In the genomic region with DNA sequence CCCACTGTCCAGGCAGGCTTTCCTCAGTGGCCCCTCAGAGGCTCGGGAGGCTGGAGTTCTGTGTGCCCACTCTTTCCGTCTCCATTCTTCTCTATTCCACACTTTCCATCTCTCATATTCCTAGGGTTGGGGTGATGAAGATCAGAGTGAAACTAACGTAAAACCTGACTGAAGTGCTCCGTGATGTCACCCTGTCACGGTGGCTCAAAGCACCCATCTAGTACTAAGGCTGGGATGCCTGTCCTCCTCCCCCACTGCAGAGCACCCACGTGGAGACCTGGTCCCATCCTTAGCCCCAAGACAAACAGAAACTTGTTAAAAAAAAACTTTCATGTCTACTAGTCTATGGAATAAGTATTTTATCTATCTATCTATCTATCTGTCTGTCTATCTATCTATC, we compare ENCODE assay signal across 9 mouse cellular contexts. TPM values are rescaled to one million over a fixed set of nuclear protein-coding genes. Genes with fewer than 3 reads are reported as not detected.
DNase-seq lines count a peak whose midpoint lies in the region; ATAC-seq lines count a peak whose summit lies in the region.
"Had no signal": no experiment of that assay in that cellular context is flagged by ENCODE, and none has a peak within 500 bp of the region (broad histone marks: within the 10 kb centered on the region; RNA-seq: fewer than 3 reads in every experiment).

No protein-coding gene starts in this region.

- H3K9me3 ChIP-seq in forebrain, embryonic 10.5 days: peaks cover 12% of the 10 kb centered on the region; the same call in 1 of the 2 replicates
- no peaks in the 10 kb centered on the region for H3K9me3 ChIP-seq in forebrain, embryonic 12.5 days
- no peaks in the 10 kb centered on the region for H3K9me3 ChIP-seq in kidney, embryonic 15.5 days (replicated peaks)
- no peaks in the 10 kb centered on the region for H3K9me3 ChIP-seq in liver, embryonic 15.5 days (replicated peaks)
- H3K9me3 ChIP-seq: forebrain, embryonic 13.5 days had no signal

- peaks cover 40% of the 10 kb centered on the region for H3K4me1 ChIP-seq in forebrain, embryonic 10.5 days
- H3K4me1 ChIP-seq in forebrain, embryonic 12.5 days: peaks cover 32% of the 10 kb centered on the region
- H3K4me1 ChIP-seq in kidney, embryonic 15.5 days: peaks cover 35% of the 10 kb centered on the region
- H3K4me1 ChIP-seq in liver, embryonic 15.5 days (replicated peaks): peaks cover 43% of the 10 kb centered on the region

- no peak overlapping the region for H3K4me2 ChIP-seq in forebrain, embryonic 12.5 days
- H3K4me2 ChIP-seq in kidney, embryonic 15.5 days: no peak overlapping the region
- H3K4me2 ChIP-seq in liver, embryonic 15.5 days: peak overlapping the region; percentile 44
- H3K4me2 ChIP-seq: forebrain, embryonic 13.5 days had no signal

- H3K9ac ChIP-seq in forebrain, embryonic 12.5 days: no peak overlapping the region; the same call in 1 of the 2 replicates
- no peak overlapping the region for H3K9ac ChIP-seq in kidney, embryonic 15.5 days
- no peak overlapping the region for H3K9ac ChIP-seq in liver, embryonic 15.5 days
- H3K9ac ChIP-seq: forebrain, embryonic 13.5 days had no signal

- H3K27me3 ChIP-seq in forebrain, embryonic 10.5 days (ENCODE audit: poor library complexity, severe bottlenecking): peaks cover 58% of the 10 kb centered on the region
- peaks cover 35% of the 10 kb centered on the region for H3K27me3 ChIP-seq in forebrain, embryonic 12.5 days
- no peaks in the 10 kb centered on the region for H3K27me3 ChIP-seq in kidney, embryonic 15.5 days
- H3K27me3 ChIP-seq in liver, embryonic 15.5 days: 0 out of 2 replicates have a peak, but pooled peaks cover 3% of the 10 kb centered on the region

- whole genome bisulfite sequencing in forebrain, embryonic 10.5 days: 90% methylated on average over 6 of the region's 6 CpGs
- 88% methylated on average over 6 of the region's 6 CpGs for WGBS in forebrain, embryonic 12.5 days
- WGBS in kidney, embryonic 15.5 days: 81% methylated on average over 6 of the region's 6 CpGs
- 27% methylated on average over 6 of the region's 6 CpGs for WGBS in liver, embryonic 15.5 days (ENCODE audit: insufficient replicate concordance)

- H3K4me3 ChIP-seq in forebrain, embryonic 10.5 days: no peak overlapping the region
- H3K4me3 ChIP-seq in forebrain, embryonic 12.5 days (replicated peaks): no peak overlapping the region
- H3K4me3 ChIP-seq in kidney, embryonic 15.5 days (replicated peaks): no peak overlapping the region
- H3K4me3 ChIP-seq in liver, embryonic 15.5 days (replicated peaks): no peak overlapping the region
- H3K4me3 ChIP-seq: forebrain, embryonic 13.5 days had no signal

- no peak for DNase-seq in forebrain, embryonic 10.5 days (ENCODE audit: extremely low spot score, low spot score)
- DNase-seq in kidney, postnatal 25 days: no peak
- DNase-seq in urinary bladder, postnatal 36 days (ENCODE audit: low spot score in 2 of 2): no peak
- DNase-seq in thymus, postnatal 36 days: no peak

- no peak for ATAC-seq in forebrain, embryonic 12.5 days (ENCODE audit: low FRiP score)
- ATAC-seq in kidney, embryonic 15.5 days (replicated peaks; ENCODE audit: low FRiP score): no peak
- peak; percentile 54 for ATAC-seq in activated CD4-positive, CD25-positive, alpha-beta regulatory T cell, adult 4 months
- no peak for ATAC-seq in liver, embryonic 15.5 days (ENCODE audit: insufficient read depth)
- ATAC-seq: forebrain, embryonic 13.5 days had no signal

- peak overlapping the region; percentile 48; the same call in 1 of the 2 replicates for H3K27ac ChIP-seq in forebrain, embryonic 10.5 days
- no peak overlapping the region for H3K27ac ChIP-seq in forebrain, embryonic 12.5 days
- H3K27ac ChIP-seq in kidney, embryonic 15.5 days: peak overlapping the region; percentile 89
- H3K27ac ChIP-seq in liver, embryonic 15.5 days (replicated peaks): no peak overlapping the region; the same call in 1 of the 2 replicates
- H3K27ac ChIP-seq: forebrain, embryonic 13.5 days had no signal

- no peaks in the 10 kb centered on the region for H3K36me3 ChIP-seq in forebrain, embryonic 10.5 days (replicated peaks)
- no peaks in the 10 kb centered on the region for H3K36me3 ChIP-seq in forebrain, embryonic 12.5 days (replicated peaks)
- H3K36me3 ChIP-seq in kidney, embryonic 15.5 days: no peaks in the 10 kb centered on the region
- no peaks in the 10 kb centered on the region for H3K36me3 ChIP-seq in liver, embryonic 15.5 days (replicated peaks)

RNA-seq across cellular contexts. Expression of a gene that starts 14.1 kb away (rescaled TPM):
- polyA plus RNA-seq in forebrain, embryonic 10.5 days (2016; fragmentation: Nextera tagmentation; extraction: Ambion mirVana): 0.22 and 0.34 TPM in 2 replicates
- polyA plus RNA-seq in forebrain, embryonic 12.5 days (2016; fragmentation: Nextera tagmentation; extraction: Ambion mirVana): not detected in 2 replicates
- polyA plus RNA-seq in kidney, embryonic 15.5 days (2015; fragmentation: Nextera tagmentation; extraction: Ambion mirVana): 0.31 and 0.51 TPM in 2 replicates
- not detected for polyA plus RNA-seq in activated CD4-positive, CD25-positive, alpha-beta regulatory T cell, adult 4 months (2017; shearing (Covaris generic))
- polyA plus RNA-seq in liver, embryonic 15.5 days (2015; fragmentation: Nextera tagmentation; extraction: Ambion mirVana): 0.09 and 0.10 TPM in 2 replicates

Comparison
In these comparisons a context has a peak if more than half of its experiments do, and no peak if none do; other contexts are left out.
1. H3K27ac ChIP-seq: peak in forebrain, embryonic 10.5 days (single experiment) and kidney, embryonic 15.5 days (single experiment); none in forebrain, embryonic 12.5 days (single experiment) and liver, embryonic 15.5 days (single experiment).